Mouse (Mus musculus): ENCODE data around the gene Uhrf1bp1. TPM values are rescaled to one million over a fixed set of nuclear protein-coding genes. Genes with fewer than 3 reads are reported as not detected.

Uhrf1bp1 gene
- total and polyA plus RNA-seq, 3 experiments = 23.1 to 43.6 TPM; not detected in 1

DNA sequence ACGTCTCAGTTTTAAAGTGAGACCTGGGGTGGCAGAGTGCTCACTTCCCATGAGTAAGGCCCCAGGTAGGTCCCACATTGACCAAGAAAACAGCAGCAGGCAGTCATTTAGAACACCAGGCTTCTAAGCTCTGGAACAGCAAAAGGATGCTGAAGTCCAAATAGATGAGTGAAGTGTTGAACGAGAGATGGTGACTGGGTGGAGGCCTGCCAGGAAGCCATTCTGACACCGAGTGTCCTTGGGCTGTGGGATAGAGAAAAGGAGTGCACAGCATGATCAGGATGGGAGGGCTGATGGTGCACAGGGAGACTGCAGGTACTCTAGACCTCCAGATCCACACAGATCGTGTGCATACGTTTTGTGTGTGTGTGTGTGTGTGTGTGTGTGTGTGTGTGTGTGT is 84.9 kb downstream of the Uhrf1bp1 start:
- no peaks in the 10 kb centered on the region for H3K27me3 ChIP-seq (ENCODE audit: control insufficient read depth in 1 of 2, insufficient read depth in 2 of 2, low read length in 2 of 2)
- H3K9ac ChIP-seq (ENCODE audit: control insufficient read depth, low read depth, low read length, poor library complexity, severe bottlenecking) = no peak overlapping the region
- H3K36me3 ChIP-seq (ENCODE audit: control insufficient read depth in 1 of 2, insufficient read depth in 2 of 2, low read length in 2 of 2) = no peaks in the 10 kb centered on the region
- no peaks in the 10 kb centered on the region for H3K79me2 ChIP-seq (ENCODE audit: control insufficient read depth, insufficient read depth, low read length, poor library complexity)
- no peak for DNase-seq (ENCODE audit: low read depth, low spot score)
- H3K27ac ChIP-seq (ENCODE audit: control insufficient read depth, low read depth, low read length) = no peak overlapping the region
- H3K4me1 ChIP-seq (ENCODE audit: control insufficient read depth in 1 of 2, insufficient read depth in 2 of 2, low read length in 2 of 2) = no peaks in the 10 kb centered on the region
- TF ChIP-seq CTCF (IDR thresholded peaks at IDR 0.05 in 2 of 3, conservative IDR thresholded peaks at IDR 0.05 in 1 of 3; ENCODE audit: control insufficient read depth in 1 of 3, insufficient read depth in 1 of 3, low read depth in 2 of 3, low read length in 3 of 3, poor library complexity in 1 of 3, severe bottlenecking in 1 of 3) (no peak), MAFK (IDR thresholded peaks at IDR 0.05; ENCODE audit: borderline replicate concordance, low read depth, low read length) (no peak), MAX (IDR thresholded peaks at IDR 0.05; ENCODE audit: low read length) (no peak), GATA1 (IDR thresholded peaks at IDR 0.05; ENCODE audit: low read depth, low read length) (no peak), ZC3H11A (IDR thresholded peaks at IDR 0.05; ENCODE audit: low read depth, low read length) (no peak), ZMIZ1 (IDR thresholded peaks at IDR 0.05; ENCODE audit: low read depth, low read length) (no peak), CHD1 (IDR thresholded peaks at IDR 0.05; ENCODE audit: low read depth, low read length) (no peak), ELF1 (IDR thresholded peaks at IDR 0.05; ENCODE audit: low read depth, low read length) (no peak), NELFE (IDR thresholded peaks at IDR 0.05; ENCODE audit: low read depth, low read length) (no peak), TBP (IDR thresholded peaks at IDR 0.05; ENCODE audit: low read depth, low read length) (no peak), EP300 (IDR thresholded peaks at IDR 0.05; ENCODE audit: low read depth in 1 of 2, low read length in 2 of 2) (no peak), MEF2A (IDR thresholded peaks at IDR 0.05; ENCODE audit: extremely low read depth, insufficient replicate concordance, low read depth, low read length, poor library complexity, severe bottlenecking) (no peak)
- H3K4me3 ChIP-seq (ENCODE audit: control insufficient read depth in 1 of 2, insufficient read depth in 1 of 2, low read depth in 2 of 2, low read length in 2 of 2) = no peak overlapping the region
- H3K9me3 ChIP-seq (replicated peaks; ENCODE audit: insufficient read depth, low read length) = no peaks in the 10 kb centered on the region

GRCm38 (mm10) chr17:27941698-27942097 is 85.5 kb downstream of the Uhrf1bp1 start:
- TF ChIP-seq EP300 (IDR thresholded peaks at IDR 0.05; ENCODE audit: low read depth in 1 of 2, low read length in 2 of 2) = no peak
- no peak for TF ChIP-seq CHD1 (IDR thresholded peaks at IDR 0.05; ENCODE audit: low read depth, low read length)
- no peak for TF ChIP-seq RCOR1 (IDR thresholded peaks at IDR 0.05; ENCODE audit: low read depth, low read length)
- H3K4me3 ChIP-seq (ENCODE audit: control insufficient read depth in 1 of 2, insufficient read depth in 1 of 2, low read depth in 2 of 2, low read length in 2 of 2) = no peak overlapping the region
- no peak for DNase-seq (ENCODE audit: low read depth, low spot score)
- H3K27ac ChIP-seq (ENCODE audit: control insufficient read depth, low read depth, low read length) = no peak overlapping the region
- no peaks in the 10 kb centered on the region for H3K79me2 ChIP-seq (ENCODE audit: control insufficient read depth, insufficient read depth, low read length, poor library complexity)
- no peaks in the 10 kb centered on the region for H3K9me3 ChIP-seq (replicated peaks; ENCODE audit: insufficient read depth, low read length)
- H3K4me1 ChIP-seq (ENCODE audit: control insufficient read depth in 1 of 2, insufficient read depth in 2 of 2, low read length in 2 of 2) = no peaks in the 10 kb centered on the region
- H3K9ac ChIP-seq (ENCODE audit: control insufficient read depth, low read depth, low read length, poor library complexity, severe bottlenecking) = no peak overlapping the region
- H3K36me3 ChIP-seq (ENCODE audit: control insufficient read depth in 1 of 2, insufficient read depth in 2 of 2, low read length in 2 of 2) = no peaks in the 10 kb centered on the region
- no peaks in the 10 kb centered on the region for H3K27me3 ChIP-seq (ENCODE audit: control insufficient read depth in 1 of 2, insufficient read depth in 2 of 2, low read length in 2 of 2)

DNA sequence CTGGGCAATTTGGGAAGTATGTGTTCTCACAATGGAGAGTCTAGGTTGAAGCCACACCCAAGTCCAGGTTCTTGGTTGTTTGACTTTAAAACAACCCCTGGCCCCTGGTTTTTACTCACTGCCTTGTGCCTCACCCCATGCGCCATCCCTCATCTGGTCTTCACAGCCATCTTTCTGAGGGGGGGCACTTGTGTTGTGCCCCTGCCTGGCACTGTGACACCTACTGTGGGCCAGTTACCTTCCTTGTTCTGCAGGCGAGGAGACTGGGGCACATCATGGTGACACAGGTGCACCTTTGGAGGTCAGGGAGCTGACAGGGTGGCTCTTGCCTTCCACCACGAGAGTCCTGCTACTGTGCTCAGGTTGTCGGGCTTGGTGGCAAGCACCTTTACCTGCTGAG is 85.9 kb downstream of the Uhrf1bp1 start:
- H3K36me3 ChIP-seq (ENCODE audit: control insufficient read depth in 1 of 2, insufficient read depth in 2 of 2, low read length in 2 of 2) = no peaks in the 10 kb centered on the region
- H3K9me3 ChIP-seq (replicated peaks; ENCODE audit: insufficient read depth, low read length) = no peaks in the 10 kb centered on the region
- no peak overlapping the region for H3K9ac ChIP-seq (ENCODE audit: control insufficient read depth, low read depth, low read length, poor library complexity, severe bottlenecking)
- no peaks in the 10 kb centered on the region for H3K79me2 ChIP-seq (ENCODE audit: control insufficient read depth, insufficient read depth, low read length, poor library complexity)
- no peak for DNase-seq (ENCODE audit: low read depth, low spot score)
- H3K27me3 ChIP-seq (ENCODE audit: control insufficient read depth in 1 of 2, insufficient read depth in 2 of 2, low read length in 2 of 2) = no peaks in the 10 kb centered on the region
- H3K27ac ChIP-seq (ENCODE audit: control insufficient read depth, low read depth, low read length) = no peak overlapping the region
- no peaks in the 10 kb centered on the region for H3K4me1 ChIP-seq (ENCODE audit: control insufficient read depth in 1 of 2, insufficient read depth in 2 of 2, low read length in 2 of 2)
- H3K4me3 ChIP-seq (ENCODE audit: control insufficient read depth in 1 of 2, insufficient read depth in 1 of 2, low read depth in 2 of 2, low read length in 2 of 2) = no peak overlapping the region
- TF ChIP-seq EP300 (IDR thresholded peaks at IDR 0.05; ENCODE audit: low read depth in 1 of 2, low read length in 2 of 2) (no peak), ZC3H11A (IDR thresholded peaks at IDR 0.05; ENCODE audit: low read depth, low read length) (no peak), HCFC1 (IDR thresholded peaks at IDR 0.05; ENCODE audit: low read depth, low read length) (no peak), MAZ (IDR thresholded peaks at IDR 0.05; ENCODE audit: low read depth, low read length) (no peak), RCOR1 (IDR thresholded peaks at IDR 0.05; ENCODE audit: low read depth, low read length) (no peak), POLR2AphosphoS5 (IDR thresholded peaks at IDR 0.05; ENCODE audit: borderline replicate concordance, low read depth, low read length) (no peak), MXI1 (IDR thresholded peaks at IDR 0.05; ENCODE audit: low read depth, low read length) (no peak), ZKSCAN1 (IDR thresholded peaks at IDR 0.05; ENCODE audit: low read depth, low read length) (no peak), MAX (IDR thresholded peaks at IDR 0.05; ENCODE audit: low read length) (no peak), CHD2 (IDR thresholded peaks at IDR 0.05; ENCODE audit: low read length) (no peak), ZMIZ1 (IDR thresholded peaks at IDR 0.05; ENCODE audit: low read depth, low read length) (no peak), UBTF (IDR thresholded peaks at IDR 0.05; ENCODE audit: borderline replicate concordance, insufficient read depth, low read depth, low read length) (no peak), GABPA (IDR thresholded peaks at IDR 0.05; ENCODE audit: low read depth, low read length) (no peak), POLR2A (IDR thresholded peaks at IDR 0.05; ENCODE audit: control insufficient read depth in 1 of 2, insufficient read depth in 1 of 2, low read depth in 1 of 2, low read length in 2 of 2, poor library complexity in 1 of 2) (no peak), BHLHE40 (IDR thresholded peaks at IDR 0.05; ENCODE audit: borderline replicate concordance, low read depth, low read length) (no peak), SIN3A (IDR thresholded peaks at IDR 0.05; ENCODE audit: low read length) (no peak), JUND (IDR thresholded peaks at IDR 0.05; ENCODE audit: low read depth, low read length) (no peak), POLR2AphosphoS2 (IDR thresholded peaks at IDR 0.05; ENCODE audit: low read length) (no peak), CTCF (IDR thresholded peaks at IDR 0.05 in 2 of 3, conservative IDR thresholded peaks at IDR 0.05 in 1 of 3; ENCODE audit: control insufficient read depth in 1 of 3, insufficient read depth in 1 of 3, low read depth in 2 of 3, low read length in 3 of 3, poor library complexity in 1 of 3, severe bottlenecking in 1 of 3) (no peak)

All from MEL (cell line).